In genomic region chr5:121670412-121670811, GRCm38 (mm10) we compare ENCODE assay signal across 8 mouse cellular contexts. TPM values are rescaled to one million over a fixed set of nuclear protein-coding genes. Genes with fewer than 3 reads are reported as not detected.
DNase-seq lines count a peak whose midpoint lies in the region; ATAC-seq and TF ChIP-seq lines count a peak whose summit lies in the region.

No protein-coding gene starts in this region.

- 86% methylated on average over 3 of the region's 3 CpGs for WGBS in forebrain, postnatal 0 days
- WGBS in forebrain, embryonic 14.5 days, result 79% methylated on average over 3 of the region's 3 CpGs
- WGBS in liver, embryonic 14.5 days (ENCODE audit: insufficient replicate concordance), result 64% methylated on average over 3 of the region's 3 CpGs

- TF ChIP-seq POLR2A in testis, adult 2 months (IDR thresholded peaks at IDR 0.05; ENCODE audit: control insufficient read depth, low read depth, low read length), result no peak

- H3K9me3 ChIP-seq in forebrain, postnatal 0 days (ENCODE audit: low read length), result no peaks in the 10 kb centered on the region
- no peaks in the 10 kb centered on the region for H3K9me3 ChIP-seq in forebrain, embryonic 14.5 days (replicated peaks; ENCODE audit: control insufficient read depth, low read length)
- H3K9me3 ChIP-seq in liver, embryonic 14.5 days (ENCODE audit: control insufficient read depth, low read length), result no peaks in the 10 kb centered on the region

- H3K27ac ChIP-seq in forebrain, postnatal 0 days (ENCODE audit: low read depth, low read length), result no peak overlapping the region
- no peak overlapping the region for H3K27ac ChIP-seq in forebrain, embryonic 14.5 days (ENCODE audit: low read depth, low read length)
- no peak overlapping the region for H3K27ac ChIP-seq in testis, adult 2 months (ENCODE audit: control insufficient read depth, insufficient read depth, low read depth, low read length)
- H3K27ac ChIP-seq in liver, embryonic 14.5 days, result no peak overlapping the region

- no peak overlapping the region for H3K4me3 ChIP-seq in forebrain, postnatal 0 days (ENCODE audit: low read depth, low read length)
- H3K4me3 ChIP-seq in forebrain, embryonic 14.5 days (ENCODE audit: low read depth, low read length), result no peak overlapping the region
- no peak overlapping the region for H3K4me3 ChIP-seq in testis, adult 2 months (ENCODE audit: control insufficient read depth, low read depth, low read length)
- no peak overlapping the region for H3K4me3 ChIP-seq in liver, embryonic 14.5 days (ENCODE audit: insufficient read depth in 1 of 2, low read depth in 2 of 2, low read length in 2 of 2)

- DNase-seq in forebrain, postnatal 0 days, result no peak
- DNase-seq in forebrain, embryonic 14.5 days (ENCODE audit: low spot score), result no peak
- no peak for DNase-seq in testis, postnatal 10 days (ENCODE audit: low spot score)
- DNase-seq in liver, embryonic 14.5 days (ENCODE audit: low read depth in 3 of 3, low spot score in 3 of 3), result peak in 1 of 3 experiments; percentile 18
- DNase-seq in ovary, adult 18-20 months (ENCODE audit: low spot score), result no peak
- DNase-seq in heart, adult 9 months (ENCODE audit: low spot score in 2 of 2), result no peak

- H3K9ac ChIP-seq in forebrain, postnatal 0 days, result no peak overlapping the region
- H3K9ac ChIP-seq in forebrain, embryonic 14.5 days (ENCODE audit: low read length), result no peak overlapping the region
- H3K9ac ChIP-seq in liver, embryonic 14.5 days (replicated peaks), result no peak overlapping the region

- H3K4me1 ChIP-seq in forebrain, postnatal 0 days (ENCODE audit: insufficient read depth), result no peaks in the 10 kb centered on the region
- no peaks in the 10 kb centered on the region for H3K4me1 ChIP-seq in forebrain, embryonic 14.5 days (ENCODE audit: control insufficient read depth, insufficient read depth, low read length)
- no peaks in the 10 kb centered on the region for H3K4me1 ChIP-seq in testis, adult 2 months (ENCODE audit: control insufficient read depth, insufficient read depth, low read length)
- no peaks in the 10 kb centered on the region; a peak in 1 of 4 replicates for H3K4me1 ChIP-seq in liver, embryonic 14.5 days (replicated peaks; ENCODE audit: control insufficient read depth in 2 of 2, insufficient read depth in 2 of 2, low read length in 1 of 2)

- TF ChIP-seq EP300 in liver, embryonic 14.5 days (IDR thresholded peaks at IDR 0.05; ENCODE audit: low read depth), result no peak

- peak; percentile 56 for TF ChIP-seq CTCF in forebrain, postnatal 0 days (IDR thresholded peaks at IDR 0.05; ENCODE audit: low read depth)
- TF ChIP-seq CTCF in testis, adult 2 months (IDR thresholded peaks at IDR 0.05; ENCODE audit: control insufficient read depth, insufficient read depth, insufficient replicate concordance, low read depth, low read length), result peak; percentile 61; the same call in 1 of the 2 replicates
- TF ChIP-seq CTCF in liver, embryonic 14.5 days (IDR thresholded peaks at IDR 0.05; ENCODE audit: low read depth), result peak; percentile 80

- no peak for ATAC-seq in forebrain, postnatal 0 days
- ATAC-seq in forebrain, embryonic 14.5 days, result no peak
- ATAC-seq in liver, embryonic 14.5 days (ENCODE audit: insufficient read depth), result no peak
- no peak for ATAC-seq in frontal cortex, adult (ENCODE audit: low TSS enrichment)

- no peaks in the 10 kb centered on the region for H3K27me3 ChIP-seq in forebrain, postnatal 0 days (ENCODE audit: insufficient read depth, low read length)
- H3K27me3 ChIP-seq in forebrain, embryonic 14.5 days (replicated peaks; ENCODE audit: control insufficient read depth, insufficient read depth, low read length), result no peaks in the 10 kb centered on the region
- H3K27me3 ChIP-seq in testis, adult 2 months (ENCODE audit: control insufficient read depth, insufficient read depth, low read length), result no peaks in the 10 kb centered on the region
- H3K27me3 ChIP-seq in liver, embryonic 14.5 days (ENCODE audit: control insufficient read depth, insufficient read depth, low read length), result no peaks in the 10 kb centered on the region

- no peak overlapping the region for H3K4me2 ChIP-seq in forebrain, postnatal 0 days (ENCODE audit: low read depth)
- no peak overlapping the region for H3K4me2 ChIP-seq in forebrain, embryonic 14.5 days (ENCODE audit: low read length)
- H3K4me2 ChIP-seq in liver, embryonic 14.5 days (ENCODE audit: low read depth), result no peak overlapping the region

- H3K36me3 ChIP-seq in forebrain, postnatal 0 days (ENCODE audit: insufficient read depth), result peaks cover 54% of the 10 kb centered on the region
- H3K36me3 ChIP-seq in forebrain, embryonic 14.5 days (ENCODE audit: control insufficient read depth, insufficient read depth, low read length), result peaks cover 68% of the 10 kb centered on the region
- H3K36me3 ChIP-seq in testis, adult 2 months (ENCODE audit: control insufficient read depth, insufficient read depth, low read length), result peaks cover 5% of the 10 kb centered on the region
- peaks cover 16% of the 10 kb centered on the region for H3K36me3 ChIP-seq in liver, embryonic 14.5 days (replicated peaks; ENCODE audit: control insufficient read depth, insufficient read depth, low read depth)

RNA-seq across cellular contexts. Expression of gene Brap, which starts 10.0 kb away (rescaled TPM):
- 51.5 and 56.0 TPM in 2 replicates for total RNA-seq in forebrain, postnatal 0 days (2014; rRNA removed)
- 42.7 and 46.6 TPM in 2 replicates for polyA plus RNA-seq in forebrain, postnatal 0 days (2015; fragmentation: Nextera tagmentation; extraction: Ambion mirVana)
- 36.8 and 43.5 TPM in 2 replicates for polyA plus RNA-seq in forebrain, embryonic 14.5 days (2014; fragmentation: Nextera tagmentation; extraction: Ambion mirVana)
- 116 and 128 TPM in 2 replicates for polyA plus RNA-seq in testis, adult 2 months (2012; rRNA removed)
- 9.7 and 12.5 TPM in 2 replicates for polyA plus RNA-seq in liver, embryonic 14.5 days (2012; rRNA removed)
- 22.7 and 22.9 TPM in 2 replicates for polyA plus RNA-seq in liver, embryonic 14.5 days (2014; fragmentation: Nextera tagmentation; extraction: Ambion mirVana)

RNA-seq across cellular contexts. Expression of gene Acad10, which starts 10.1 kb away (rescaled TPM):
- total RNA-seq in forebrain, postnatal 0 days (2014; rRNA removed), result 2.7 and 3.0 TPM in 2 replicates
- 0.59 and 1.1 TPM in 2 replicates for polyA plus RNA-seq in forebrain, postnatal 0 days (2015; fragmentation: Nextera tagmentation; extraction: Ambion mirVana)
- 0.84 and 1.1 TPM in 2 replicates for polyA plus RNA-seq in forebrain, embryonic 14.5 days (2014; fragmentation: Nextera tagmentation; extraction: Ambion mirVana)
- polyA plus RNA-seq in testis, adult 2 months (2012; rRNA removed), result 5.7 and 5.9 TPM in 2 replicates
- polyA plus RNA-seq in liver, embryonic 14.5 days (2012; rRNA removed), result 1.6 and 1.7 TPM in 2 replicates
- 2.2 and 2.6 TPM in 2 replicates for polyA plus RNA-seq in liver, embryonic 14.5 days (2014; fragmentation: Nextera tagmentation; extraction: Ambion mirVana)

RNA-seq across cellular contexts. Expression of gene Atxn2, which starts 40.7 kb away (rescaled TPM):
- 80.3 and 80.6 TPM in 2 replicates for total RNA-seq in forebrain, postnatal 0 days (2014; rRNA removed)
- 71.3 and 92.3 TPM in 2 replicates for polyA plus RNA-seq in forebrain, postnatal 0 days (2015; fragmentation: Nextera tagmentation; extraction: Ambion mirVana)
- 43.5 and 49.5 TPM in 2 replicates for polyA plus RNA-seq in forebrain, embryonic 14.5 days (2014; fragmentation: Nextera tagmentation; extraction: Ambion mirVana)
- polyA plus RNA-seq in testis, adult 2 months (2012; rRNA removed), result 150 and 166 TPM in 2 replicates
- 24.1 and 24.6 TPM in 2 replicates for polyA plus RNA-seq in liver, embryonic 14.5 days (2012; rRNA removed)
- 19.3 and 20.5 TPM in 2 replicates for polyA plus RNA-seq in liver, embryonic 14.5 days (2014; fragmentation: Nextera tagmentation; extraction: Ambion mirVana)

RNA-seq across cellular contexts. Expression of gene Acad12, which starts 51.7 kb away (rescaled TPM):
- total RNA-seq in forebrain, postnatal 0 days (2014; rRNA removed), result 1.4 and 2.1 TPM in 2 replicates
- polyA plus RNA-seq in forebrain, postnatal 0 days (2015; fragmentation: Nextera tagmentation; extraction: Ambion mirVana), result 0.96 and 1.2 TPM in 2 replicates
- polyA plus RNA-seq in forebrain, embryonic 14.5 days (2014; fragmentation: Nextera tagmentation; extraction: Ambion mirVana), result 1.1 and 1.2 TPM in 2 replicates
- 3.3 and 3.9 TPM in 2 replicates for polyA plus RNA-seq in testis, adult 2 months (2012; rRNA removed)
- polyA plus RNA-seq in liver, embryonic 14.5 days (2012; rRNA removed), result 0.81 and 1.1 TPM in 2 replicates
- polyA plus RNA-seq in liver, embryonic 14.5 days (2014; fragmentation: Nextera tagmentation; extraction: Ambion mirVana), result 0.69 and 0.87 TPM in 2 replicates
